Mouse (Mus musculus): Measurements from ENCODE around the gene Vmn2r12. TPM values are rescaled to one million over a fixed set of nuclear protein-coding genes. Genes with fewer than 3 reads are reported as not detected.
"Not testable (repeated sequence)": the region's sequence is repeated elsewhere in the genome, so short reads cannot be mapped to it uniquely, and the experiment has no call there.

The Vmn2r12 gene
- total and polyA plus RNA-seq, 3 experiments, result not detected

GRCm38 (mm10) chr5:109072016-109072415, 25.7 kb downstream of the Vmn2r12 start:
- DNase-seq (ENCODE audit: low read depth, low spot score), result peak; percentile 5
- H3K4me3 ChIP-seq (ENCODE audit: control insufficient read depth in 1 of 2, insufficient read depth in 1 of 2, low read depth in 2 of 2, low read length in 2 of 2); H3K9me3 ChIP-seq (replicated peaks; ENCODE audit: insufficient read depth, low read length); H3K4me1 ChIP-seq (ENCODE audit: control insufficient read depth in 1 of 2, insufficient read depth in 2 of 2, low read length in 2 of 2); H3K27me3 ChIP-seq (ENCODE audit: control insufficient read depth in 1 of 2, insufficient read depth in 2 of 2, low read length in 2 of 2); H3K36me3 ChIP-seq (ENCODE audit: control insufficient read depth in 1 of 2, insufficient read depth in 2 of 2, low read length in 2 of 2); H3K27ac ChIP-seq (ENCODE audit: control insufficient read depth, low read depth, low read length); H3K79me2 ChIP-seq (ENCODE audit: control insufficient read depth, insufficient read depth, low read length, poor library complexity); H3K9ac ChIP-seq (ENCODE audit: control insufficient read depth, low read depth, low read length, poor library complexity, severe bottlenecking): not testable (repeated sequence)
- TF ChIP-seq SMC3 (IDR thresholded peaks at IDR 0.05; ENCODE audit: low read depth, low read length) (0 out of 2 replicates have a peak, but pooled peaks have one; percentile 10), CTCF (IDR thresholded peaks at IDR 0.05 in 2 of 3, conservative IDR thresholded peaks at IDR 0.05 in 1 of 3; ENCODE audit: control insufficient read depth in 1 of 3, insufficient read depth in 1 of 3, low read depth in 2 of 3, low read length in 3 of 3, poor library complexity in 1 of 3, severe bottlenecking in 1 of 3) (peak in 2 of 3 experiments; percentile 21 to 34; a peak in 5 of 6 replicates)

- H3K27ac ChIP-seq (ENCODE audit: control insufficient read depth, low read depth, low read length); H3K9ac ChIP-seq (ENCODE audit: control insufficient read depth, low read depth, low read length, poor library complexity, severe bottlenecking); H3K79me2 ChIP-seq (ENCODE audit: control insufficient read depth, insufficient read depth, low read length, poor library complexity); H3K36me3 ChIP-seq (ENCODE audit: control insufficient read depth in 1 of 2, insufficient read depth in 2 of 2, low read length in 2 of 2); DNase-seq (ENCODE audit: low read depth, low spot score); H3K27me3 ChIP-seq (ENCODE audit: control insufficient read depth in 1 of 2, insufficient read depth in 2 of 2, low read length in 2 of 2); H3K4me1 ChIP-seq (ENCODE audit: control insufficient read depth in 1 of 2, insufficient read depth in 2 of 2, low read length in 2 of 2); H3K9me3 ChIP-seq (replicated peaks; ENCODE audit: insufficient read depth, low read length); H3K4me3 ChIP-seq (ENCODE audit: control insufficient read depth in 1 of 2, insufficient read depth in 1 of 2, low read depth in 2 of 2, low read length in 2 of 2): not testable (repeated sequence)
Observed at GRCm38 (mm10) chr5:109059469-109059868, 38.3 kb downstream of the Vmn2r12 start, which contains the start of gene Vmn2r11. Gene Vmn2r11 (minus strand): TSS chr5:109059569.

GRCm38 (mm10) chr5:109055286-109055685, 42.5 kb downstream of the Vmn2r12 start:
- no peaks in the 10 kb centered on the region for H3K9me3 ChIP-seq (replicated peaks; ENCODE audit: insufficient read depth, low read length)
- no peak overlapping the region for H3K4me3 ChIP-seq (ENCODE audit: control insufficient read depth in 1 of 2, insufficient read depth in 1 of 2, low read depth in 2 of 2, low read length in 2 of 2)
- TF ChIP-seq ZNF384 (IDR thresholded peaks at IDR 0.05; ENCODE audit: low read depth, low read length) (no peak), ZKSCAN1 (IDR thresholded peaks at IDR 0.05; ENCODE audit: low read depth, low read length) (no peak), CHD1 (IDR thresholded peaks at IDR 0.05; ENCODE audit: low read depth, low read length) (no peak), ETS1 (IDR thresholded peaks at IDR 0.05; ENCODE audit: low read depth, low read length) (no peak), JUND (IDR thresholded peaks at IDR 0.05; ENCODE audit: low read depth, low read length) (no peak), MAX (IDR thresholded peaks at IDR 0.05; ENCODE audit: low read length) (no peak), ZMIZ1 (IDR thresholded peaks at IDR 0.05; ENCODE audit: low read depth, low read length) (no peak), USF1 (IDR thresholded peaks at IDR 0.05; ENCODE audit: low read depth, low read length) (no peak), MYC (IDR thresholded peaks at IDR 0.05; ENCODE audit: low read depth, low read length) (no peak), KAT2A (conservative IDR thresholded peaks at IDR 0.05; ENCODE audit: low read depth, low read length) (no peak), HCFC1 (IDR thresholded peaks at IDR 0.05; ENCODE audit: low read depth, low read length) (no peak), ZC3H11A (IDR thresholded peaks at IDR 0.05; ENCODE audit: low read depth, low read length) (no peak), SMC3 (IDR thresholded peaks at IDR 0.05; ENCODE audit: low read depth, low read length) (no peak), CHD2 (IDR thresholded peaks at IDR 0.05; ENCODE audit: low read length) (no peak), RAD21 (IDR thresholded peaks at IDR 0.05; ENCODE audit: low read depth, low read length) (no peak), TAL1 (IDR thresholded peaks at IDR 0.05; ENCODE audit: low read length) (no peak), USF2 (IDR thresholded peaks at IDR 0.05; ENCODE audit: borderline replicate concordance in 1 of 2, insufficient read depth in 1 of 2, low read depth in 1 of 2, low read length in 2 of 2) (no peak), NELFE (IDR thresholded peaks at IDR 0.05; ENCODE audit: low read depth, low read length) (no peak), POLR2A (IDR thresholded peaks at IDR 0.05; ENCODE audit: control insufficient read depth in 1 of 2, insufficient read depth in 1 of 2, low read depth in 1 of 2, low read length in 2 of 2, poor library complexity in 1 of 2) (no peak), TCF12 (IDR thresholded peaks at IDR 0.05; ENCODE audit: low read depth, low read length) (no peak)
- H3K4me1 ChIP-seq (ENCODE audit: control insufficient read depth in 1 of 2, insufficient read depth in 2 of 2, low read length in 2 of 2), result no peaks in the 10 kb centered on the region
- H3K27ac ChIP-seq (ENCODE audit: control insufficient read depth, low read depth, low read length), result no peak overlapping the region
- H3K27me3 ChIP-seq (ENCODE audit: control insufficient read depth in 1 of 2, insufficient read depth in 2 of 2, low read length in 2 of 2), result no peaks in the 10 kb centered on the region
- no peak for DNase-seq (ENCODE audit: low read depth, low spot score)
- H3K9ac ChIP-seq (ENCODE audit: control insufficient read depth, low read depth, low read length, poor library complexity, severe bottlenecking), result no peak overlapping the region
- no peaks in the 10 kb centered on the region for H3K36me3 ChIP-seq (ENCODE audit: control insufficient read depth in 1 of 2, insufficient read depth in 2 of 2, low read length in 2 of 2)
- H3K79me2 ChIP-seq (ENCODE audit: control insufficient read depth, insufficient read depth, low read length, poor library complexity), result no peaks in the 10 kb centered on the region
